Mouse (Mus musculus) embryonic facial prominence, embryonic 14.5 days (tissue): Measurements from ENCODE around the gene Bach1. TPM values are rescaled to one million over a fixed set of nuclear protein-coding genes. Genes with fewer than 3 reads are reported as not detected.

ENCODE experiments used
- ATAC-seq: fragments of 200-750 bp; cut with Nextera tagmentation; 2 replicates; pipeline ENCODE4 v1.8.0; 2017; ENCODE audit warnings: low read depth, moderate number of reproducible peaks, moderate TSS enrichment
- DNase-seq: peaks from one replicate; pipeline ENCODE4 v3.0.0-alpha.2; 2015; ENCODE audit warnings: low spot score
- H3K27ac ChIP-seq: fragments of 300-500 bp; sonication (generic); replicated peaks from 2 replicates; pipeline ENCODE4 v1.5.1; 2014; ENCODE audit warnings: low read depth, mild to moderate bottlenecking, low read length, moderate library complexity
- H3K27me3 ChIP-seq: fragments of 300-500 bp; sonication (generic); replicated peaks from 2 replicates; pipeline ENCODE4 v1.6.1; 2014; ENCODE audit warnings: low read length; ENCODE audit not compliant: control insufficient read depth, insufficient read depth
- H3K36me3 ChIP-seq: fragments of 300-500 bp; sonication (generic); 2 replicates; pipeline ENCODE4 v1.6.1; 2014; ENCODE audit warnings: low read length, mixed read lengths; ENCODE audit not compliant: control insufficient read depth, insufficient read depth
- H3K4me1 ChIP-seq: fragments of 300-500 bp; sonication (generic); 2 replicates; pipeline ENCODE4 v1.6.1; 2014; ENCODE audit warnings: antibody characterized with exemption, low read length; ENCODE audit not compliant: control insufficient read depth, insufficient read depth
- H3K4me2 ChIP-seq: fragments of 300-500 bp; sonication (generic); 2 replicates; pipeline ENCODE4 v1.6.1; 2014; ENCODE audit warnings: low read depth, mild to moderate bottlenecking, low read length, moderate library complexity, mixed read lengths
- H3K4me3 ChIP-seq: fragments of 300-500 bp; sonication (generic); 2 replicates; pipeline ENCODE4 v1.5.1; 2014; ENCODE audit warnings: low read depth, mild to moderate bottlenecking, low read length
- H3K9ac ChIP-seq: fragments of 300-500 bp; sonication (generic); 2 replicates; pipeline ENCODE4 v1.6.1; 2014; ENCODE audit warnings: low read depth, mild to moderate bottlenecking, low read length, moderate library complexity, mixed read lengths
- H3K9me3 ChIP-seq: fragments of 300-500 bp; sonication (generic); 2 replicates; pipeline ENCODE4 v1.6.1; 2016; ENCODE audit warnings: low read length; ENCODE audit not compliant: control insufficient read depth
- WGBS: fragments of 180-500 bp; shearing (Covaris S2); extraction: QIAGEN DNeasy Blood & Tissue Kit; methylation state at CpG from one replicate; pipeline ENCODE4 v1.1.7; 2014; 5-methylcytosine and 5-hydroxymethylcytosine counted together
- polyA plus RNA-seq: library from polyadenylated mRNA; unstranded; fragments of >200 nt; fragmentation: Nextera tagmentation; extraction: Ambion mirVana; gene quantifications from 2 replicates; pipeline ENCODE4 v1.2.1, GENCODE M21; 2014

Bach1 gene
- polyA plus RNA-seq, 1 experiment from 2014 or later = 11.9 TPM

GRCm38 (mm10) chr16:87727250-87727649 lies 28.5 kb downstream of the Bach1 start:
- no peaks in the 10 kb centered on the region for H3K4me1 ChIP-seq
- no peak overlapping the region for H3K27ac ChIP-seq
- WGBS = 59% methylated on average over 9 of the region's 9 CpGs
- H3K4me2 ChIP-seq = no peak overlapping the region
- no peak overlapping the region for H3K9ac ChIP-seq
- DNase-seq = no peak
- H3K27me3 ChIP-seq = no peaks in the 10 kb centered on the region
- H3K9me3 ChIP-seq = no peaks in the 10 kb centered on the region
- ATAC-seq = no peak
- H3K4me3 ChIP-seq = no peak overlapping the region
- peaks cover 60% of the 10 kb centered on the region for H3K36me3 ChIP-seq

GRCm38 (mm10) chr16:87727918-87728317 lies 29.2 kb downstream of the Bach1 start:
- no peak overlapping the region for H3K9ac ChIP-seq
- H3K9me3 ChIP-seq = no peaks in the 10 kb centered on the region
- no peak overlapping the region for H3K27ac ChIP-seq
- 86% methylated on average over 14 of the region's 14 CpGs for WGBS
- no peaks in the 10 kb centered on the region for H3K4me1 ChIP-seq
- H3K36me3 ChIP-seq = peaks cover 55% of the 10 kb centered on the region
- no peak overlapping the region for H3K4me3 ChIP-seq
- H3K4me2 ChIP-seq = no peak overlapping the region
- ATAC-seq (no peak), DNase-seq (no peak)
- no peaks in the 10 kb centered on the region for H3K27me3 ChIP-seq

DNA sequence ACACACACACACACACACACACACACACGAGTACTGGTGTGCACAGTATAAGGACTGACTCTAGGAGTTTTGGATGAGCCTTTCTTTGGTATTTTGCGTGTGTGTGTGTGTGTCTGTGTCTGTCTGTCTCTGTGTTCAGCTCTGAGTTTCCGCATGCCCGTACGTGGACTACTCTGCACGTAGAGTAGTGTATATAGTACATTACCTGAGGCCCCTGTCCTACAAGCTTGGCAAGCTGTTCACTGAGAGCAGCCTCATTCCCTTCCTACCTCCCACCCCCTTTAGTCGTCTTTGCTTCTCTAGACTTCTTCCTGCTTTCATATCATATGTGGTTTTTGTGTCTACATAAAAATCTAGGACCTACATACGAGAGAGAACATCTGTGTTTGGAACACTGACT lies 30.0 kb downstream of the Bach1 start:
- no peaks in the 10 kb centered on the region for H3K4me1 ChIP-seq
- no peak overlapping the region for H3K27ac ChIP-seq
- DNase-seq (no peak), ATAC-seq (no peak)
- no peak overlapping the region for H3K4me3 ChIP-seq
- no peak overlapping the region for H3K9ac ChIP-seq
- H3K36me3 ChIP-seq = peaks cover 47% of the 10 kb centered on the region
- no peaks in the 10 kb centered on the region for H3K9me3 ChIP-seq
- no peaks in the 10 kb centered on the region for H3K27me3 ChIP-seq
- 85% methylated on average over 8 of the region's 8 CpGs for WGBS
- no peak overlapping the region for H3K4me2 ChIP-seq

GRCm38 (mm10) chr16:87729469-87729868 lies 30.7 kb downstream of the Bach1 start:
- no peaks in the 10 kb centered on the region for H3K4me1 ChIP-seq
- DNase-seq = no peak
- H3K4me3 ChIP-seq = no peak overlapping the region
- no peak overlapping the region for H3K27ac ChIP-seq
- no peaks in the 10 kb centered on the region for H3K9me3 ChIP-seq
- no peaks in the 10 kb centered on the region for H3K27me3 ChIP-seq
- no peak overlapping the region for H3K4me2 ChIP-seq
- no peak overlapping the region for H3K9ac ChIP-seq
- ATAC-seq = no peak
- peaks cover 45% of the 10 kb centered on the region for H3K36me3 ChIP-seq
- WGBS = 88% methylated on average over 20 of the region's 20 CpGs

DNA sequence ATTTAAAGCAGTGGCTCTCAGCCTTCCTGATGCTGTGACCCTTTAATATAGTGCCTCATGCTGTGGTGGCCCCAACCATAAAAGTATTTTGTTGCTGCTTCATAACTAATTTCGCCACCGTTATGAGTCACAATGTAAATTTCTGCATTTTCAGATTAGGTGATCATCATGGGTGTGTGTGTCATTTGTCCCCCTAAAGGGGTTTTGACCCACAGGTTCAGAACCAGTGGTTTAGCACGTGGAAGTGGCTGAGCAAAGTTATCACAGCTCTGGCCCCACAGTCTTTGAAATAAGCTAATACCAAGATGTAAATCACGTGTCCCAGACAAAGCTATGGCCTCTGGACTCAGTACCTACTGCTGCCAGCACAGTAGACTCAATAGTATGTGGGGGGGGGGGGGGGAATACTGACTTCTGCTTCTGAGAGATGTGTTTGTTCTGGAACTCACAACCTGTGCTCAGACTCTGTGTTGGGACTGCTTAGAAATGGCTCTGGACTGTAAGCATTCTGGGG lies 36.2 kb downstream of the Bach1 start:
- H3K4me2 ChIP-seq = no peak overlapping the region
- no peak overlapping the region for H3K27ac ChIP-seq
- ATAC-seq (no peak), DNase-seq (no peak)
- H3K9ac ChIP-seq = no peak overlapping the region
- peaks cover 13% of the 10 kb centered on the region for H3K36me3 ChIP-seq
- 85% methylated on average over 4 of the region's 4 CpGs for WGBS
- H3K4me1 ChIP-seq = no peaks in the 10 kb centered on the region
- H3K4me3 ChIP-seq = no peak overlapping the region
- H3K9me3 ChIP-seq = no peaks in the 10 kb centered on the region
- H3K27me3 ChIP-seq = no peaks in the 10 kb centered on the region

DNA sequence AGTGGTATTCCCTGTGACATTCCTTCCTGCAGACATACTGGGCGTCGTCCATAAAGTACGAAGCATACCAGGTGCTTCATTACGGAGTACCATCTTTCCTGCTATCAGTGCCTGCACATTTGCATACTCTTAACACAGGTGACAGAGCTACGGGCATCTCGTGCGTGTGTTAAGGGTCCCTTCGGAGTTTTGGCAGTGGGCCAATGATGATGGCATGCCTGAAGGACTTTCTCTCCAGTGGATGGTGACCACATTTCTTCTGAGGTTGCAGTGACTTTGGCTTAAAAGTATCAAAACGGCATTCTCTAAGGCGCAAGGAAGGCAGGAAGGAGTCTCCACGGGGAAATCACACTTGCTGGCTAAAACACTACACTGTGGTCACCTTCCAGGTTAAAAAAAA lies 37.4 kb downstream of the Bach1 start:
- DNase-seq (no peak), ATAC-seq (no peak)
- WGBS = 81% methylated on average over 11 of the region's 11 CpGs

GRCm38 (mm10) chr16:87737296-87737695 lies 38.6 kb downstream of the Bach1 start:
- Histone ChIP-seq H3K27me3 (no peaks in the 10 kb centered on the region), H3K4me2 (no peak overlapping the region), H3K27ac (no peak overlapping the region), H3K4me3 (no peak overlapping the region), H3K9ac (no peak overlapping the region), H3K9me3 (no peaks in the 10 kb centered on the region), H3K36me3 (no peaks in the 10 kb centered on the region), H3K4me1 (no peaks in the 10 kb centered on the region)
- DNase-seq = no peak
- ATAC-seq = no peak
- 53% methylated on average over 8 of the region's 8 CpGs for WGBS

More for the DNA sequence above, 37.4 kb downstream of the Bach1 start:
- H3K36me3 ChIP-seq = peaks cover 1% of the 10 kb centered on the region; the same call in 1 of the 2 replicates
- H3K9ac ChIP-seq = no peak overlapping the region
- no peak overlapping the region for H3K4me3 ChIP-seq
- no peak overlapping the region for H3K27ac ChIP-seq
- no peak overlapping the region for H3K4me2 ChIP-seq
- no peaks in the 10 kb centered on the region for H3K27me3 ChIP-seq
- H3K4me1 ChIP-seq = no peaks in the 10 kb centered on the region
- H3K9me3 ChIP-seq = no peaks in the 10 kb centered on the region

- no peak for DNase-seq
- 81% methylated on average over 21 of the region's 21 CpGs for WGBS
- H3K27ac ChIP-seq = no peak overlapping the region
- H3K27me3 ChIP-seq = no peaks in the 10 kb centered on the region
- no peaks in the 10 kb centered on the region for H3K36me3 ChIP-seq
- H3K4me3 ChIP-seq = no peak overlapping the region
- no peak overlapping the region for H3K4me2 ChIP-seq
- H3K4me1 ChIP-seq = no peaks in the 10 kb centered on the region
- no peak; the same call in 1 of the 2 replicates for ATAC-seq
- H3K9me3 ChIP-seq = no peaks in the 10 kb centered on the region
- no peak overlapping the region for H3K9ac ChIP-seq
These were observed 39.3 kb downstream of the Bach1 start for GRCm38 (mm10) chr16:87737842-87738639.
